Mouse (Mus musculus): ENCODE data around the gene Actl10.

DNA sequence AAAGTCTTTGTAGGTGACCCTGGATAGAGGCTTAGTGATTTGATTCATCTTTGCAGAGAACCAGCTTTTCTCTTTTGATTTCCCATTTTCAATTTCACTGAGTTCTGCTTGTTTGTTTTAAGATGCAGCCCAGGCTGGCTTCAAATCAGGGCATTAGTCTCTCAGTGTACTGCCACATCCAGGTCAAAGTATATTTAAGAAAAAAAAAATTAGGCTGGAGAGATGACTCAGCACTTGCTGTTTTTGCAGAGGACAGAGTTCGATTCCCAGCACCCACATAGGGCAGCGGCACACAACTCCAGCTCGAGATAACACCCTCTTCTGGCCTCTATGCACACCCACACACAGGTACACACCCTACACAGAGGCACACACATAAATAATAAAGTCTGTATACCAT is 39.7 kb downstream of the Actl10 start:
- TF ChIP-seq CTCF (IDR thresholded peaks at IDR 0.05) (no peak), EP300 (IDR thresholded peaks at IDR 0.05) (no peak)
